Comparison of ENCODE assay signal across 11 mouse cellular contexts in the genomic region with DNA sequence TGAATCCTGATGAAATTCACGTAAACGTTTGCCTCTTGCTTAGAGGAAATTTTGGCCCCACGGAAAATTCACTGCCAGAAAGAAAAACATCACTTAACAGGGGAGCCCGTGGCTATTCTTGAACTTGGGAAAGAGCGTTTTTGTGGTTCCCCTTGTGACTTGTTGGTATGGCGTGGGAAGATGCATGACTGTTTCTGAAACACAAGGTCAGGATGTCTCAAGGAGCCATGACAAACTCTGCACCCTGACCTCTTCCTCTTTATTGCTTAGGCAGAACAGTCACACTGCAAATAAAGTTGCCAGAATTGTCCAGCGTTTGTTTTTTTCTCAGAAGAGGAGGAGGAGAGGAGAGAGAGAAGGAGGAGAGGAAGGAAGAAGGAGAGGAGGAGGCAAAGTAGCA.
A peak's percentile ranks its signal among the peaks of the same experiment; 100 is the strongest.
DNase-seq lines count a peak whose midpoint lies in the region; ATAC-seq lines count a peak whose summit lies in the region.
"Had no signal": no experiment of that assay in that cellular context is flagged by ENCODE, and none has a peak within 500 bp of the region (broad histone marks: within the 10 kb centered on the region; RNA-seq: fewer than 3 reads in every experiment).

No protein-coding gene starts in this region.

- peak; percentile 67 to 68; a peak in 3 of 4 replicates for ATAC-seq in hematopoietic stem cell, adult 5-6 weeks (replicated peaks in 1 of 2; ENCODE audit: insufficient read depth in 1 of 2, low FRiP score in 2 of 2, low TSS enrichment in 1 of 2, low read depth in 1 of 2, poor library complexity in 2 of 2, severe bottlenecking in 2 of 2)
- ATAC-seq in megakaryocyte, adult 5-6 weeks (ENCODE audit: poor library complexity, severe bottlenecking): peak; percentile 81
- ATAC-seq: liver, embryonic 12.5 days had no signal

- DNase-seq in embryo, embryonic 10.5 days (ENCODE audit: low spot score): peak; percentile 9
- no peak for DNase-seq in embryo, embryonic 11 days
- DNase-seq in 416B (ENCODE audit: low read depth): peak; percentile 78
- no peak for DNase-seq in retina, embryonic 14.5 days (ENCODE audit: low spot score)
- DNase-seq in spleen, postnatal 10 days (ENCODE audit: low spot score in 2 of 2): no peak
- DNase-seq: heart, postnatal 10 days; kidney, adult 8-10 months; kidney, postnatal 25 days had no signal

Comparison
In these comparisons a context has a peak if more than half of its experiments do, and no peak if none do; other contexts are left out.
1. DNase-seq: peak in embryo, embryonic 10.5 days (single experiment) and 416B (single experiment); none in embryo, embryonic 11 days (single experiment), retina, embryonic 14.5 days (single experiment) and spleen, postnatal 10 days (0 of 2).